Mouse (Mus musculus): Measurements from ENCODE around the gene Hp1bp3. TPM values are rescaled to one million over a fixed set of nuclear protein-coding genes. Genes with fewer than 3 reads are reported as not detected.
A peak's percentile ranks its signal among the peaks of the same experiment; 100 is the strongest.

Hp1bp3 gene
- polyA plus RNA-seq, 1 experiment = 153 TPM

GRCm38 (mm10) chr4:138219331-138219730 lies 3.2 kb downstream of the Hp1bp3 start:
- TF ChIP-seq POLR2A (IDR thresholded peaks at IDR 0.05; ENCODE audit: low read depth, low read length) (no peak), CTCF (IDR thresholded peaks at IDR 0.05; ENCODE audit: borderline replicate concordance, insufficient read depth, low read length) (no peak)
- H3K27ac ChIP-seq (ENCODE audit: insufficient read depth, low read length) = no peak overlapping the region
- peaks cover 5% of the 10 kb centered on the region; the same call in 1 of the 2 replicates for H3K4me1 ChIP-seq (ENCODE audit: control insufficient read depth, insufficient read depth, low read length)
- H3K4me3 ChIP-seq (ENCODE audit: insufficient read depth, low read length) = no peak overlapping the region

- no peak for TF ChIP-seq CTCF (IDR thresholded peaks at IDR 0.05; ENCODE audit: borderline replicate concordance, insufficient read depth, low read length)
- TF ChIP-seq POLR2A (IDR thresholded peaks at IDR 0.05; ENCODE audit: low read depth, low read length) = no peak
- Histone ChIP-seq H3K4me3 (ENCODE audit: insufficient read depth, low read length) (no peak overlapping the region), H3K4me1 (ENCODE audit: control insufficient read depth, insufficient read depth, low read length) (peaks cover 1% of the 10 kb centered on the region; the same call in 1 of the 2 replicates), H3K27ac (ENCODE audit: insufficient read depth, low read length) (no peak overlapping the region)
These were observed 4.7 kb downstream of the Hp1bp3 start for GRCm38 (mm10) chr4:138220761-138221160.

- Histone ChIP-seq H3K4me1 (ENCODE audit: control insufficient read depth, insufficient read depth, low read length) (no peaks in the 10 kb centered on the region; the same call in 1 of the 2 replicates), H3K4me3 (ENCODE audit: insufficient read depth, low read length) (no peak overlapping the region), H3K27ac (ENCODE audit: insufficient read depth, low read length) (no peak overlapping the region)
- TF ChIP-seq CTCF (IDR thresholded peaks at IDR 0.05; ENCODE audit: borderline replicate concordance, insufficient read depth, low read length) (no peak), POLR2A (IDR thresholded peaks at IDR 0.05; ENCODE audit: low read depth, low read length) (no peak)
These were observed 5.3 kb downstream of the Hp1bp3 start for GRCm38 (mm10) chr4:138221406-138221805.

GRCm38 (mm10) chr4:138222396-138222795 lies 6.3 kb downstream of the Hp1bp3 start:
- no peaks in the 10 kb centered on the region; the same call in 1 of the 2 replicates for H3K4me1 ChIP-seq (ENCODE audit: control insufficient read depth, insufficient read depth, low read length)
- TF ChIP-seq POLR2A (IDR thresholded peaks at IDR 0.05; ENCODE audit: low read depth, low read length) (no peak), CTCF (IDR thresholded peaks at IDR 0.05; ENCODE audit: borderline replicate concordance, insufficient read depth, low read length) (no peak)
- no peak overlapping the region for H3K27ac ChIP-seq (ENCODE audit: insufficient read depth, low read length)
- H3K4me3 ChIP-seq (ENCODE audit: insufficient read depth, low read length) = no peak overlapping the region

GRCm38 (mm10) chr4:138223623-138224022 lies 7.5 kb downstream of the Hp1bp3 start:
- Histone ChIP-seq H3K27ac (ENCODE audit: insufficient read depth, low read length) (no peak overlapping the region), H3K4me1 (ENCODE audit: control insufficient read depth, insufficient read depth, low read length) (no peaks in the 10 kb centered on the region; the same call in 1 of the 2 replicates), H3K4me3 (ENCODE audit: insufficient read depth, low read length) (no peak overlapping the region)
- no peak for TF ChIP-seq CTCF (IDR thresholded peaks at IDR 0.05; ENCODE audit: borderline replicate concordance, insufficient read depth, low read length)
- TF ChIP-seq POLR2A (IDR thresholded peaks at IDR 0.05; ENCODE audit: low read depth, low read length) = no peak

GRCm38 (mm10) chr4:138246756-138247665 lies 30.9 kb downstream of the Hp1bp3 start:
- H3K4me3 ChIP-seq (ENCODE audit: insufficient read depth, low read length) = no peak overlapping the region
- TF ChIP-seq CTCF (IDR thresholded peaks at IDR 0.05; ENCODE audit: borderline replicate concordance, insufficient read depth, low read length) (no peak), POLR2A (IDR thresholded peaks at IDR 0.05; ENCODE audit: low read depth, low read length) (no peak)
- no peak overlapping the region for H3K27ac ChIP-seq (ENCODE audit: insufficient read depth, low read length)
- peaks cover 11% of the 10 kb centered on the region for H3K4me1 ChIP-seq (ENCODE audit: control insufficient read depth, insufficient read depth, low read length)

- Histone ChIP-seq H3K27ac (ENCODE audit: insufficient read depth, low read length) (no peak within 1 kb of the TSS), H3K4me3 (ENCODE audit: insufficient read depth, low read length) (peak within 1 kb of the TSS; percentile 13)
These were observed 34.2 kb downstream of the Hp1bp3 start, which contains the start of the genes Sh2d5 and Kif17 for GRCm38 (mm10) chr4:138250088-138250960. Gene Sh2d5, plus strand, starts transcription at chr4:138250403. Gene Kif17, plus strand, starts transcription at chr4:138250435.

GRCm38 (mm10) chr4:138251819-138252218 lies 35.7 kb downstream of the Hp1bp3 start:
- Histone ChIP-seq H3K27ac (ENCODE audit: insufficient read depth, low read length) (no peak overlapping the region), H3K4me3 (ENCODE audit: insufficient read depth, low read length) (no peak overlapping the region), H3K4me1 (ENCODE audit: control insufficient read depth, insufficient read depth, low read length) (peaks cover 15% of the 10 kb centered on the region)
- no peak for TF ChIP-seq CTCF (IDR thresholded peaks at IDR 0.05; ENCODE audit: borderline replicate concordance, insufficient read depth, low read length)

More at GRCm38 (mm10) chr4:138250088-138250960, 34.2 kb downstream of the Hp1bp3 start, which contains the start of the genes Sh2d5 and Kif17:
- H3K4me1 ChIP-seq (ENCODE audit: control insufficient read depth, insufficient read depth, low read length) = peaks cover 15% of the 10 kb centered on the region
- TF ChIP-seq POLR2A (IDR thresholded peaks at IDR 0.05; ENCODE audit: low read depth, low read length) (no peak), CTCF (IDR thresholded peaks at IDR 0.05; ENCODE audit: borderline replicate concordance, insufficient read depth, low read length) (no peak)

GRCm38 (mm10) chr4:138252231-138252630 lies 36.1 kb downstream of the Hp1bp3 start:
- no peak overlapping the region for H3K27ac ChIP-seq (ENCODE audit: insufficient read depth, low read length)
- no peak overlapping the region for H3K4me3 ChIP-seq (ENCODE audit: insufficient read depth, low read length)
- H3K4me1 ChIP-seq (ENCODE audit: control insufficient read depth, insufficient read depth, low read length) = peaks cover 12% of the 10 kb centered on the region
- TF ChIP-seq CTCF (IDR thresholded peaks at IDR 0.05; ENCODE audit: borderline replicate concordance, insufficient read depth, low read length) (no peak), POLR2A (IDR thresholded peaks at IDR 0.05; ENCODE audit: low read depth, low read length) (no peak)

All from embryonic fibroblast, embryonic 13.5 days (primary cell).